Mouse (Mus musculus) C2C12 (cell line): ENCODE measurements around the gene Prcc. TPM values are rescaled to one million over a fixed set of nuclear protein-coding genes. Genes with fewer than 3 reads are reported as not detected.

Experiments
- H3K27me3 ChIP-seq: one replicate; pipeline ENCODE4 v1.6.1; 2011; ENCODE audit not compliant: control insufficient read depth, insufficient read depth, insufficient read length
- H3K36me3 ChIP-seq: one replicate; pipeline ENCODE4 v1.6.1; 2011; ENCODE audit not compliant: control insufficient read depth, insufficient read depth
- H3K4me3 ChIP-seq: one replicate; pipeline ENCODE4 v1.5.1; 2011; ENCODE audit warnings: mild to moderate bottlenecking, control low read depth; ENCODE audit not compliant: poor library complexity, insufficient read depth, severe bottlenecking
- H3K79me2 ChIP-seq: one replicate; pipeline ENCODE4 v1.6.1; 2011; ENCODE audit not compliant: control insufficient read depth, insufficient read depth
- H3K79me3 ChIP-seq: one replicate; pipeline ENCODE4 v1.6.1; 2011; ENCODE audit warnings: low read depth, control low read depth
- H3ac ChIP-seq: one replicate; pipeline ENCODE3; 2011; ENCODE audit warnings: low read depth; ENCODE audit not compliant: control insufficient read depth, insufficient read length
- CEBPB ChIP-seq: IDR thresholded peaks from one replicate; pipeline ENCODE4 v1.6.1; 2011; ENCODE audit warnings: low read depth, mild to moderate bottlenecking, control low read depth, moderate library complexity
- CTCF ChIP-seq: IDR thresholded peaks from one replicate; pipeline ENCODE4 v1.5.1; 2011; ENCODE audit not compliant: control insufficient read depth, insufficient read depth, insufficient read length
- FOSL1 ChIP-seq: IDR thresholded peaks from one replicate; pipeline ENCODE4 v1.8.0; 2011; ENCODE audit warnings: mild to moderate bottlenecking, low read length; ENCODE audit not compliant: poor library complexity, insufficient read depth, severe bottlenecking
- MAX ChIP-seq: IDR thresholded peaks from one replicate; pipeline ENCODE4 v1.6.1; 2011; ENCODE audit warnings: mild to moderate bottlenecking, control low read depth
- MYOD1 ChIP-seq: IDR thresholded peaks from one replicate; pipeline ENCODE4 v1.6.1; 2011; ENCODE audit warnings: low read depth; ENCODE audit not compliant: control insufficient read depth, insufficient read length
- MYOG ChIP-seq: IDR thresholded peaks from one replicate; pipeline ENCODE4 v1.6.1; 2011; ENCODE audit not compliant: control insufficient read depth, insufficient read length; ENCODE audit errors: extremely low read depth
- USF1 ChIP-seq: IDR thresholded peaks from one replicate; pipeline ENCODE4 v1.6.1; 2011; ENCODE audit warnings: low read depth, mild to moderate bottlenecking, control low read depth, moderate library complexity
- polyA plus RNA-seq: library from polyadenylated mRNA; unstranded; fragments of >200 nt; fragmentation: generic; extraction: Trizol; gene quantifications from one replicate; pipeline ENCODE4 v1.2.1, GENCODE M21; 2012; ENCODE audit warnings: missing spikeins

Prcc gene
- polyA plus RNA-seq, 1 experiment, result 44.3 TPM

- Histone ChIP-seq H3K27me3 (peaks cover 11% of the 10 kb centered on the region), H3K36me3 (no peaks in the 10 kb centered on the region), H3K79me2 (no peaks in the 10 kb centered on the region), H3K79me3 (no peaks in the 10 kb centered on the region), H3K4me3 (no peak within 1 kb of the TSS), H3ac (no peak within 1 kb of the TSS)
- no peak for TF ChIP-seq MAX
- no peak for TF ChIP-seq CEBPB
- no peak for TF ChIP-seq FOSL1
- no peak for TF ChIP-seq USF1
- TF ChIP-seq MYOD1, result no peak
- TF ChIP-seq CTCF, result no peak
- TF ChIP-seq MYOG, result no peak
Measured at GRCm38 (mm10) chr3:87846650-87847110, 38.7 kb downstream of the Prcc start, which contains the start of gene Sh2d2a. Gene Sh2d2a, plus strand, starts transcription at chr3:87846755.

GRCm38 (mm10) chr3:87846186-87846585, 39.2 kb downstream of the Prcc start:
- no peak for TF ChIP-seq MAX
- TF ChIP-seq CEBPB, result no peak
- H3K4me3 ChIP-seq, result no peak overlapping the region
- H3K79me2 ChIP-seq, result no peaks in the 10 kb centered on the region
- no peaks in the 10 kb centered on the region for H3K79me3 ChIP-seq
- H3K27me3 ChIP-seq, result peaks cover 11% of the 10 kb centered on the region
- H3K36me3 ChIP-seq, result no peaks in the 10 kb centered on the region
- no peak overlapping the region for H3ac ChIP-seq

- H3K4me3 ChIP-seq, result no peak overlapping the region
- TF ChIP-seq MYOG (no peak), FOSL1 (no peak), USF1 (no peak), CTCF (no peak), MYOD1 (no peak), MAX (no peak), CEBPB (no peak)
- H3ac ChIP-seq, result no peak overlapping the region
- no peaks in the 10 kb centered on the region for H3K79me2 ChIP-seq
- no peaks in the 10 kb centered on the region for H3K36me3 ChIP-seq
- peaks cover 13% of the 10 kb centered on the region for H3K27me3 ChIP-seq
- H3K79me3 ChIP-seq, result no peaks in the 10 kb centered on the region
Measured at GRCm38 (mm10) chr3:87844981-87845380, 40.4 kb downstream of the Prcc start.

- no peak overlapping the region for H3K4me3 ChIP-seq
- H3K79me3 ChIP-seq, result no peaks in the 10 kb centered on the region
Measured at GRCm38 (mm10) chr3:87840858-87841257, 44.5 kb downstream of the Prcc start.

GRCm38 (mm10) chr3:87838622-87839021, 46.8 kb downstream of the Prcc start:
- TF ChIP-seq CTCF, result peak; percentile 51
- no peak for TF ChIP-seq MYOG
- no peak for TF ChIP-seq MYOD1
- Histone ChIP-seq H3K4me3 (no peak overlapping the region), H3K27me3 (peaks cover 5% of the 10 kb centered on the region), H3K36me3 (no peaks in the 10 kb centered on the region), H3K79me2 (no peaks in the 10 kb centered on the region), H3ac (no peak overlapping the region), H3K79me3 (no peaks in the 10 kb centered on the region)

More at GRCm38 (mm10) chr3:87840858-87841257, 44.5 kb downstream of the Prcc start:
- no peak for TF ChIP-seq MYOD1
- TF ChIP-seq CTCF, result no peak
- TF ChIP-seq FOSL1, result no peak
- no peak for TF ChIP-seq CEBPB
- no peak for TF ChIP-seq MAX
- no peak for TF ChIP-seq MYOG
- no peak for TF ChIP-seq USF1
- H3K36me3 ChIP-seq, result no peaks in the 10 kb centered on the region
- peaks cover 5% of the 10 kb centered on the region for H3K27me3 ChIP-seq
- no peaks in the 10 kb centered on the region for H3K79me2 ChIP-seq
- H3ac ChIP-seq, result no peak overlapping the region

GRCm38 (mm10) chr3:87833482-87833881, 51.9 kb downstream of the Prcc start:
- Histone ChIP-seq H3ac (no peak overlapping the region), H3K79me3 (no peaks in the 10 kb centered on the region), H3K36me3 (no peaks in the 10 kb centered on the region), H3K4me3 (no peak overlapping the region), H3K27me3 (no peaks in the 10 kb centered on the region), H3K79me2 (no peaks in the 10 kb centered on the region)
- TF ChIP-seq MAX (no peak), CEBPB (no peak), FOSL1 (no peak), CTCF (no peak), MYOD1 (no peak), MYOG (no peak), USF1 (no peak)
